Mouse (Mus musculus): ENCODE measurements around the gene Gjb2.

DNA sequence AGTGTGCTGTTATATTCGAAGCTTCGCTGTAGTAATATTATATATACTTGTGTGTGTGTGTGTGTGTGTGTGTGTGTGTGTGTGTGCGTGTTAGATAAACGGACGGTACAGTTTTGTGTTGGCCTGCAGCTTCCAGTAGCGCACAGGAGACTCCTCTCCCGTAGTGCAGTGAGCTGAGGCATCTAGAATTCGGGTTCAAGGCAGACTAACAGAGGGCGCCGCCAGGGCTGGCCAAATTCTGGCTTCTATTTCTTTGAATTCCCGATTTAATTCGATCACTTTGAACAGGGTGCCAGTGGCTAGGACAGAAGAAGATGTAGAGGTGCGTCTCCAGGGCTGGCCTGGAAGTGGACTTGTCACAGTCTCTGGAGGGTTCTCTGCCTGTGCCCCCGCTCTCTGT is 609 bp upstream of the Gjb2 start:
- TF ChIP-seq CTCF (IDR thresholded peaks at IDR 0.05; ENCODE audit: borderline replicate concordance, control insufficient read depth, extremely low read depth, insufficient read depth, low read length, poor library complexity) = no peak
- no peak for TF ChIP-seq POLR2A (IDR thresholded peaks at IDR 0.05; ENCODE audit: control insufficient read depth, extremely low read depth, insufficient read depth, low read length, poor library complexity)
